Mouse (Mus musculus) limb, embryonic 10.5 days (tissue): ENCODE measurements around the gene Dcn. TPM values are rescaled to one million over a fixed set of nuclear protein-coding genes. Genes with fewer than 3 reads are reported as not detected.

Source experiments
- polyA plus RNA-seq: library from polyadenylated mRNA; unstranded; fragments of >200 nt; fragmentation: Nextera tagmentation; extraction: Ambion mirVana; gene quantifications from 2 replicates; pipeline ENCODE4 v1.2.1, GENCODE M21; 2016

Gene Dcn
- polyA plus RNA-seq, 1 experiment from 2014 or later = 5.2 TPM

Other genes starting within 250 kb of the Dcn start
- gene Lum, start 85.5 kb downstream of the Dcn start, polyA plus RNA-seq = 7.9 and 23.5 TPM in 2 replicates
- gene Kera, start 127.3 kb downstream of the Dcn start, polyA plus RNA-seq = 3.0 TPM in 1 of 2 replicates, not detected in the other
- 0.34 TPM in 1 of 2 replicates, not detected in the other for gene Epyc, start 164.5 kb downstream of the Dcn start, polyA plus RNA-seq
- gene Ccer1, start 213.4 kb downstream of the Dcn start, polyA plus RNA-seq = not detected in 2 replicates
- gene C030005K15Rik, start 247.1 kb downstream of the Dcn start, polyA plus RNA-seq = not detected in 2 replicates